Mouse (Mus musculus) lung, postnatal 10 days (tissue): Measurements from ENCODE around the gene Ccnt2.
"Not testable (repeated sequence)": the region's sequence is repeated elsewhere in the genome, so short reads cannot be mapped to it uniquely, and the experiment has no call there.

Experiments used
- DNase-seq: peaks from one replicate; pipeline ENCODE4 v3.0.0; 2021

Ccnt2 gene

DNA sequence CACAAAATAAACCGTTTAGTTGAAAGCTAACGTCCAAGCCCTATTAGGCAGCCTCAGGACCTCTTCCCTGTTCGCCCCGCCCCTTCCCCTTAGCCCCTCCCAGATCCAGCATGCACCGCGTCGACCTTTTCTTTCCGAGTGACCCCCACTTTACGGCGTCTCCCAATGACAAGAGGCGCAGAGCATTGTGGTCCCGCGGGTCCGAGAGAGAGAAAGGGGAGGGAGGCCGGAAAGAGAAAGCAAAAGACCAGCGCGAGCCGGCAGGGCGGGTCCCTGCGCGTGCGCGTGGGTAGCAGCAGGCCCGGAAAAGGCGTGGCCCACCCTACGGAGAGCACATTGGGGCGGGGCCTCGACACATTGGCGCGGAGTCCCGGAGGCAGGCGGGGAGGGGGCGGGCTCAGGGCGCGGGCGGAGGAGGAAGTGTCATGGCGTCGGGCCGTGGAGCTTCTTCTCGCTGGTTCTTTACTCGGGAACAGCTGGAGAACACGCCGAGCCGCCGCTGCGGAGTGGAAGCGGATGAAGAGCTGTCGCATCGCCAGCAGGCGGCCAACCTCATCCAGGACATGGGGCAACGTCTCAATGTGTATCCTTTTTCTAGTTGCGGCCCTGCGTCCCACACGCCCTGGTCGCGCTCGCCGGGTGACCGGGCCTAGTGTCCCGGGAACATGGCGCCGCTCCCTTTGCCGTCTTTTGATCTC is at the start of gene Ccnt2:
TSS of gene Ccnt2 (plus strand) at position 362 of the 698 bp plus-strand sequence.
- peak; percentile 99 for DNase-seq

GRCm38 (mm10) chr1:127729096-127729495 is 44.9 kb upstream of the Ccnt2 start, which contains the start of gene Acmsd:
Acmsd (plus strand) TSS chr1:127729413.
- peak; percentile 14 for DNase-seq

GRCm38 (mm10) chr1:127731086-127731485 is 42.9 kb upstream of the Ccnt2 start:
- no peak for DNase-seq

DNA sequence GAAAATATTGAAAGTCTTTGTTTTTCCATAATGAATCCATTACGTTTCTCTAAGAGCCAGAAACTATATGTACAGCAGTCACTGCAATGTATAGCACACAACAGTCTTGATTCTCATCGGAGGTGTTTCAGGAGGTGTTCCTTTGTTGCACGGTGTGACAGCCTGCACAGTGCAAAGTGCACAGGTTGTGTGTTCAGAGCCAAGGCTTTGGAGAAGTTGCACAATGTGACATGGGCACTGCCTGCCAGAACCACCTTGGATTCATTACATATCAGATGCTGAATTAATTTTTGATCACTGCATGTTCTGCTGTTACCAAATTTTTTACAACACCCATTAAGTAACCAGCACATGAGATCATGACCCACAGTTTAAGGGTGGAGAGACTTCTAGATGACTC is 41.5 kb upstream of the Ccnt2 start:
- DNase-seq: no peak

DNA sequence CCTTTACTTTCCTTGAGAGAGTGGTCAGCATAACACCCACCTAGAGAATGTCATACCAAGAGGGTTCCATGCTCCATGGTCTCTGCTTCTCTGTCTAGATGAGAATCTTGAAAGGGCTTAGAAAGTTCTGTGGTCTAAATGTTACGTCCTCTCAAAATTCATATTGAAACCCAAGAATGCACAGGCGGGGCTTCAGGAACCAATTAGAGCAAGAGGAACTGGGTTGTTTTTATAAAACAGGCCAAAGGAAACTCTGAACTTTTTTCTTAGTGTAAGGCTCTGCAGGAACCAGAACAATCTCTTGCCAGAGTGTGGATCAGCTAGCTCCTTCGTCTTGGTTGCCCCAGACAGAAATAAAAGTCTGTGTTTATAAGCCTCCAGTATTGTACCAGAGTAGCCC is 41.1 kb upstream of the Ccnt2 start:
- DNase-seq: no peak

GRCm38 (mm10) chr1:127735356-127735755 is 38.6 kb upstream of the Ccnt2 start:
- no peak for DNase-seq

DNA sequence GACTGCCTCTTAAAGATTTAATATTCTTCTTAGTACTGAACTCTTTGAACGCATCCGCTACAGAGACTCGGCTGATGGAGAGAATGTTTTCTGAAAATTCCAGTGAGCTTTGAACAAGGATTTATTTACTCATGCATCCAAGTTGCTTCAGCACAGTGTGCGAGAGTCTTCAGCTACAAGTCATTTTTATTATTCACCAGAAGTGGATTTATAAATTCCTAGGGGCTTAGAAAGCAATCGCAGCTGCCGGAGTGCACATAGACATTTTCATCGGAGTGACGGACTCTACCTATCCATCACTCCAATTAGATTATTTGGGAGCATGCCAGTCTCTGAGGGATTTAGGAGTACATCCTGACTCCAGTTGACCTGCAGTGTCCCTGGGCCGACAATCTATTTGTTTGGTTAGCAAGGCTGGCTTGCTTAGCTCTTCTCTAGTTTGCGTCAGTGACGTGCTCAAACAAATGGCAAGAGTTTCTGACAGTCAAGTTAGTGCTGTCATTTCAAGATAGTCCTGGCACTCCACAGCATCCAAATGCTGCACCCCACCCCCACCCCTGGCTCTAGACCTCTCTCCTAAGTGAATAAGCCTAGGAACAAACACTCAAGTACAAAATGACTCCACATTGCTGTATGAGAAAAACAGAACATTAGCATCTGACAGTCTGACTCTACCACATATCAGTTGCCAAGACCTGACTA is 23.4 kb upstream of the Ccnt2 start:
- DNase-seq: no peak

- DNase-seq: no peak
Observed at GRCm38 (mm10) chr1:127755806-127756205, 18.2 kb upstream of the Ccnt2 start.

- DNase-seq: no peak
Observed at GRCm38 (mm10) chr1:127756331-127757163, 17.4 kb upstream of the Ccnt2 start.

DNA sequence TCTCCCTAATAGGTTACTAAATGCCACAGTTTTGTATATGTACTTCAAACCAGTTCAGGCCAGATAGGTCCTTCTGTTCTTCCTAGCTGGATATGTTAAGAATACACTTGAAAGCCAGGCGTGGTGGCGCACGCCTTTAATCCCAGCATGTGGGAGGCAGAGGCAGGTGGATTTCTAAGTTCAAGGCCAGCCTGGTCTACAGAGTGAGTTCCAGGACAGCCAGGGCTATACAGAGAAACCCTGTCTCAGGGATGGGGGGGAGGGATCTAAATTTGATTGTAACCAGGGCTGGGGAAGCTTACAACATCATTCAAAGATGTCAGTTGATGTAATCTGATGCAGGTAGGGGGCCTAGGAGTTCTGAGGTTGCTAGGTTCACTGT is 16.8 kb upstream of the Ccnt2 start:
- DNase-seq: not testable (repeated sequence)

- peak; percentile 32 for DNase-seq
Observed at GRCm38 (mm10) chr1:127765468-127765867, 8.5 kb upstream of the Ccnt2 start.

GRCm38 (mm10) chr1:127766741-127767140 is 7.2 kb upstream of the Ccnt2 start:
- no peak for DNase-seq

DNA sequence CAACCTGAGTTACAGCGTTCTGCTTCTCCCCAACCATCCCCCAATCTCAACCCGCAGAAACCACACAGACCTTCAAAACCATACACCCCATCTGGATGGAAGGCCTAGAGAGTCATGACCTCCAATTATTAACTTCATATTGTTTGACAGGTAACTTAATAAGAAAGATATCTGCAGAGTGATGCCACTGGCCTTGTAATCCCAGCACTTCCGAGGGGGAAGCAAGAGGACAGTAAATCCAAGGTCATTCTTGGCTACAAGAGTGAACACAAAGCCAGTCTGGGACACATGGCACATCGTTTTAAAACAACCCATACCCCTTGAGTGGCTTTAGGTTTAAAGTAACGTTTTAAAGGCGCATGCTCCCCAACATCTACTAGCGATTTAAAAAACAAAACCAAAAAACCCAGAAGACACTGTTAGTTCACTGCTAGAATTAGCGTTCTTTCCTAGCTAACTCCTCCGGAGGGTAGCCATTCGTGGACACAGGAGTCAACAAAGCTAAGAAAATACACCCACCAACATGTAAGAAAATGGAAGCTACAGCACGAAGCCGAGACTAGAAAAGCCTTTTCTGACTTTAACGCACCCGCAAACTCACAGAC is 664 bp upstream of the Ccnt2 start:
- no peak for DNase-seq

DNA sequence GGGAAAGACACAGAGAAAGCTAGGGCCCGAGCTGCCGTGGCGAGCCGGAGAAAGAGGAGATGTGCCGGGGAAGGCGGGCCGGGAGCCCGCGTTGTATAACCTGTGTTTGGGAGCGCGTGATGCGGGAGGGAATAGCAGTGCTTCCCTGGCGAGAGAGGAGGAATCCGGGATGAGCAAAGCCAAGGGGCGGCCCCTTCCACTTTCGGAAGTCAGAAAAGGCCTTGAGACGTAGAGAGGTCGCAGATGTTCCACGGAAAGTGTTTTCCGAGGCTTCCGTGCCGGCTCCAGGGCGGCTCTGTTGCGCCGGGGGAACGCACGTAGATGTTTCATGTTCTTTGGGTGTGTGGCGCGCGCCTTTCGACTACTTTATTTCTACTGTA is 527 bp downstream of the Ccnt2 start:
- peak; percentile 70 for DNase-seq

DNA sequence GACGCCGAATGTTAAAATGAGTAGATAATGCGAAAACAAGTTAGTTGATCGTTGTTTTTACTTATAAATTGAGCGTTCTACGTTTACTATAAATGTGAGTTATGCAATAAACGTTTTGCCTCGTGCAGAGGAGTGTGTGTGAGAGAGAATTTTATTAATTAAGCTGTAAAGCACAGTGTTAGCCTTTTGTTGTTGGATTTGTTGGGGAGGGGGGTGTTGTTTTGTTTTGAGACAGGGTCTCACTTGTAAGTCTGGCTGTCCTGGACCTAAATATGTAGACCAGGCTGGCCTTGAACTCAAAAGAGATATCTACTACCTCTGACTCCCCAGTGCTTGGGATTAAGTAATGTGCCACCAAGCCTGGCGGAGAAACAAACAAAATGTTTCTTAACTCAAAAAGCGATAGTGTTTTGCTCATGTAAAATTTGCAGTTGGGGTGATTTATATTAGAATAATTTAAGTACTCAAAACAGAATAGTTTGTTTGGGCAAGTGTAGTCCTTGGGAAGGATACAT is 1.3 kb downstream of the Ccnt2 start:
- DNase-seq: no peak

DNA sequence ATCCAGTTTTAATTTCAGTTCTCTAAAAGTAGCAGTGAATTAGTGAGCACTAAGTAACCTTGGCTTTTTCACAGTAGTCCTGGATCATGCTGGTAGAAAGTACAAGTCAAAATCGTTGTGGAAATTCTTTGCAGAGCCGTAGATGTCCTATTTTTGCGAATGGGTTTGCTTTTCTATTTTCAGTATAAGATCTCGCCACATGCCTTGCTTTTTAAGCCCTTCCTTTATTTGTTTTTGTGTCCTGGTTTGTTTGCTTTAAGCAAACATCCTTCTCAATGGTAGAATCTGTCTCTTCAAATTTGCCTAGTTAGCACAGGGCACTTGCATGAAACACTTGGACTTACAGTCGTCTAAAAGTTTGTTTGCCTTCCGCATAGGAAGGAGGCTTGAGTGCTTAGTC is 2.3 kb downstream of the Ccnt2 start:
- DNase-seq: no peak

GRCm38 (mm10) chr1:127778611-127779010 is 4.6 kb downstream of the Ccnt2 start:
- no peak for DNase-seq

DNA sequence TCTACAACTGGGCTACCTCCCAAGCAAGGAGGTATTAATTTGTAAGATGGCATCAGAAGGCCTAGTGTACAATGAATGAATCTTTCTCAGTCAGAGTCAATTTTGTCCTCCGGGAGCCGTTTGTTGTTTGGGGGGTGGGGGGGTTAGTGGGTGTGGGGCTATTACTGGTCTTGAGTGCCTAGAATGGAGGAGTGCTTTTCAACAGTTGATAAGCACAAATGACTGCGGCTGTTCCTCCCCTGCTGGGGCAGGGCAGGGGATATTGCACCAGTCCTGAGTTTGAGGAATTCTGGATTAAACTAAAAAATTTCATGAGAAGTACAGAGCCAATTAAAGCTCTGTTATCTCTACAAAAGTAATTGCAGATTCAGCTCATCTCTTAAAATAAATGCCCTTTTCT is 6.2 kb downstream of the Ccnt2 start:
- DNase-seq: no peak

GRCm38 (mm10) chr1:127780849-127781248 is 6.9 kb downstream of the Ccnt2 start:
- no peak for DNase-seq

GRCm38 (mm10) chr1:127783862-127784261 is 9.9 kb downstream of the Ccnt2 start:
- no peak for DNase-seq

GRCm38 (mm10) chr1:127785882-127786281 is 11.9 kb downstream of the Ccnt2 start:
- no peak for DNase-seq

DNA sequence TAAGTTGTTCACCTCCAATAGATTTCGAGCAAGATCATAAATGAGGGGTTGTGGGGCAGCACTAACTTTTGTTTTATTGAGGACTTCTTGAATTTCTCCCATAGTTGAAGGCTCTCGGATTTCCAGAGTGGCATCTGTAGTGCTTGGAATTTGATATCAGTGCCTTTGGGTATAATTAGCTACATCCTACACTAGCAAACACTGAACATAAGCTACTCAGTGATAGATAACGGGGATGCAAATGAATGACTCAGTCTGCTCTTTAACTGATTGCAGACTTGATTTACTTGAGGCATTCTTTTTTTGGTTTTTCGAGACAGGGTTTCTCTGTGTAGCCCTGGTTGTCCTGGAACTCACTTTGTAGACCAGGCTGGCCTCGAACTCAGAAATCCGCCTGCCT is 15.0 kb downstream of the Ccnt2 start:
- no peak for DNase-seq

GRCm38 (mm10) chr1:127793459-127793858 is 19.5 kb downstream of the Ccnt2 start:
- DNase-seq: no peak
